Mouse (Mus musculus) heart, embryonic 15.5 days (tissue): ENCODE measurements around the gene Gm4175. TPM values are rescaled to one million over a fixed set of nuclear protein-coding genes. Genes with fewer than 3 reads are reported as not detected.
"Not testable (repeated sequence)": the region's sequence is repeated elsewhere in the genome, so short reads cannot be mapped to it uniquely, and the experiment has no call there.

Experiments
- ATAC-seq: fragments of 200-750 bp; cut with Nextera tagmentation; replicated peaks from 2 replicates; pipeline ENCODE4 v1.8.0; 2017; ENCODE audit warnings: low read depth, moderate TSS enrichment; ENCODE audit not compliant: insufficient number of reproducible peaks, insufficient read depth, low FRiP score
- H3K27ac ChIP-seq: fragments of 300-500 bp; sonication (generic); 2 replicates; pipeline ENCODE4 v1.5.1; 2015; ENCODE audit warnings: mild to moderate bottlenecking, inconsistent platforms
- H3K27me3 ChIP-seq: fragments of 300-500 bp; sonication (generic); 2 replicates; pipeline ENCODE4 v1.6.1; 2015; ENCODE audit warnings: inconsistent platforms
- H3K36me3 ChIP-seq: fragments of 300-500 bp; sonication (generic); 2 replicates; pipeline ENCODE4 v1.6.1; 2015; ENCODE audit warnings: mild to moderate bottlenecking, inconsistent platforms
- H3K4me1 ChIP-seq: fragments of 300-500 bp; sonication (generic); replicated peaks from 2 replicates; pipeline ENCODE4 v1.6.1; 2015; ENCODE audit warnings: inconsistent platforms
- H3K4me2 ChIP-seq: fragments of 300-500 bp; sonication (generic); 2 replicates; pipeline ENCODE4 v1.6.1; 2015; ENCODE audit warnings: inconsistent platforms, mild to moderate bottlenecking, moderate library complexity
- H3K4me3 ChIP-seq: fragments of 300-500 bp; sonication (generic); 2 replicates; pipeline ENCODE4 v1.5.1; 2015; ENCODE audit warnings: mild to moderate bottlenecking, inconsistent platforms
- H3K9ac ChIP-seq: fragments of 300-500 bp; sonication (generic); 2 replicates; pipeline ENCODE4 v1.6.1; 2015; ENCODE audit warnings: mild to moderate bottlenecking, inconsistent platforms
- H3K9me3 ChIP-seq: fragments of 300-500 bp; sonication (generic); replicated peaks from 2 replicates; pipeline ENCODE4 v1.6.1; 2016; ENCODE audit warnings: inconsistent platforms
- WGBS: fragments of 180-500 bp; shearing (Covaris S2); methylation state at CpG from one replicate; pipeline ENCODE4 v1.1.7; 2015; ENCODE audit warnings: mixed read lengths; 5-methylcytosine and 5-hydroxymethylcytosine counted together
- polyA plus RNA-seq: library from polyadenylated mRNA; unstranded; fragments of >200 nt; fragmentation: Nextera tagmentation; extraction: Ambion mirVana; gene quantifications from 2 replicates; pipeline ENCODE4 v1.2.1, GENCODE M21; 2015

Gene Gm4175
- not detected in 2 replicates for polyA plus RNA-seq

DNA sequence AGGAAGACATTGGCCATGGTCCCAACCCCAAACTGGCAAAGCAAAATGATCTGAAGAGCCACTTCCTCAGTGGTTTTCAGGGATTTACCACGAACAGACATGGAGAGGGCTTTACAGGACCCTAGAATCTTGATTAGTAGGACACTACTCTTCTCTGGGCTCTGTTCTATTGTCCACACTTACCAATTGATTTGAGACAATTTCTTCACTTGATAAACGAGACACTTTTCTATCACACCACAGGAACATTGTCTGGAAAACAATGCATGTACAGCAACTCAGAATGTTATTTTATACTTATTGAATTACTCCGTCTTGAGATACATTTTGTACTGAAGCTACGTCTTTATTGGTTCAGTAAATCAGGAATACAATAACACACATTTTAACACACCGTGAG lies at the start of gene Gm4175:
Gm4175 (minus strand) TSS at position 101 of the 400 bp plus-strand sequence.
- ATAC-seq, H3K4me3 ChIP-seq: not testable (repeated sequence)
- WGBS, result no CpG with 5 or more reads among the region's 5 CpGs

DNA sequence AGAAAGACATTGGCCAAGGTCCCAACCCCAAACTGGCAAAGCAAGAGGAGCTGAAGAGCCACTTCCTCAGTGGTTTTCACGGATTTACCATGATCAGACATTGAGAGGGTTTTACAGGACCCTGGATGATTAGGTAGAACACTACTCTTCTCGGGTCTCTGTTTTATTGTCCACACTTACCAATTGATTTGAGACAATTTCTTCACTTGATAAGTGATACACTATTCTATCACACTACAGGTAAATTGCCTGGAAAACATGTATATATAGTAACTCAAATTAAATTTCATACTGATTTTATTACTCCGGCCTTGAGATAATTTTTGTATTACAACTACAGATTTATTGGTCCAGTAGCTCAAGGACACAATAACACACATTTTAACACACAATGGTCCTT lies 35.4 kb upstream of the Gm4175 start, which contains the start of gene Gm4177:
Gm4177 (minus strand) TSS at position 101 of the 400 bp plus-strand sequence.
- H3K27me3 ChIP-seq, H3K4me2 ChIP-seq, H3K4me1 ChIP-seq, ATAC-seq, H3K36me3 ChIP-seq, H3K4me3 ChIP-seq, H3K9ac ChIP-seq, H3K9me3 ChIP-seq, H3K27ac ChIP-seq: not testable (repeated sequence)
- WGBS, result no CpG with 5 or more reads among the region's 3 CpGs

More for the DNA sequence above, at the start of gene Gm4175:
- H3K9ac ChIP-seq, H3K36me3 ChIP-seq, H3K27ac ChIP-seq, H3K4me2 ChIP-seq, H3K4me1 ChIP-seq, H3K27me3 ChIP-seq, H3K9me3 ChIP-seq: not testable (repeated sequence)

Other genes with a start within 250 kb of the Gm4175 start
- gene Vmn1r130, start 249.7 kb downstream of the Gm4175 start, polyA plus RNA-seq, result not detected in 2 replicates
- gene Vmn1r131, start 215.4 kb downstream of the Gm4175 start, polyA plus RNA-seq, result not detected in 2 replicates
- gene Vmn1r132, start 147.4 kb downstream of the Gm4175 start, polyA plus RNA-seq, result not detected in 2 replicates
- gene Gm4177, start 35.3 kb upstream of the Gm4175 start, polyA plus RNA-seq, result not detected in 2 replicates
- not detected in 2 replicates for gene Vmn1r135, start 70.9 kb upstream of the Gm4175 start, polyA plus RNA-seq
- gene Gm5725, start 82.8 kb upstream of the Gm4175 start, polyA plus RNA-seq, result not detected in 2 replicates
- gene Gm5891, start 159.8 kb upstream of the Gm4175 start, polyA plus RNA-seq, result not detected in 2 replicates
- gene Vmn1r137, start 233.1 kb upstream of the Gm4175 start, polyA plus RNA-seq, result not detected in 2 replicates